Mouse (Mus musculus) ES-Bruce4 (cell line): ENCODE data around the gene Gm45808.

Source experiments
- CTCF ChIP-seq: IDR thresholded peaks from one replicate; pipeline ENCODE4 v1.8.1; 2011; ENCODE audit warnings: low read depth, low read length
- EP300 ChIP-seq: IDR thresholded peaks from 2 replicates; pipeline ENCODE4 v1.6.1; 2011; ENCODE audit warnings: low read depth, low read length; ENCODE audit not compliant: insufficient read depth
- POLR2A ChIP-seq: IDR thresholded peaks from one replicate; pipeline ENCODE4 v1.8.1; 2011; ENCODE audit warnings: low read length; ENCODE audit not compliant: insufficient read depth

DNA sequence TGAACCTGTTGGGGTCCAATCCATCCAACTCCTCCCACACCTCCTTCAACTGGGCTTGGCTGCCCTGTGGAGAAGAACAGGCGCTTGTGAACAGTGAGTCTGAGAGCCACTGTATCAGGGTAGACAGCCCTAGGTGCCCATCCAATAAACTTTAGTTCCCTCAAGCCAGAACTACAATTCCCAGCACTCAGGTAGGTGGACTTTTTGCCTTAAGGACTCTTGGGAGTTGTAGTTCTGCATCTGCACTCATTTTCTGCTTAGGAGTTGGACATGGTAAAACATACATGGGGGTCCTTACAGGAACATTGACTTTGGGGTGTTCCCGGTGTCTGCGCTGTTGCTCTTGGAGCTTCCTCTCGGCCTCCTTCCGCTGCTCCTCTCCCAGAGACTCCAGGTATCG is 11.8 kb upstream of the Gm45808 start:
- TF ChIP-seq CTCF (no peak), EP300 (no peak), POLR2A (no peak)
